Mouse (Mus musculus): ENCODE measurements at regions not wholly inside any gene's neighbourhood (a gene's known extent, or its start where the extent isn't known, plus 50 kb on each side); places are given as distances from the start of the nearest gene placed in this dataset.

GRCm38 (mm10) chr14:62117532-62117931 lies 174.9 kb upstream of the Rnaseh2b start:
- no peak for ATAC-seq (ENCODE audit: extremely low read depth, insufficient number of reproducible peaks, low FRiP score, poor library complexity, severe bottlenecking)
- TF ChIP-seq CTCF (IDR thresholded peaks at IDR 0.05; ENCODE audit: low read depth, low read length) (no peak), TAL1 (conservative IDR thresholded peaks at IDR 0.05; ENCODE audit: low read depth, low read length) (no peak), POLR2AphosphoS5 (IDR thresholded peaks at IDR 0.05; ENCODE audit: insufficient replicate concordance, low read depth, low read length) (no peak), GATA1 (IDR thresholded peaks at IDR 0.05; ENCODE audit: borderline replicate concordance, low read length) (no peak), GATA2 (IDR thresholded peaks at IDR 0.05; ENCODE audit: borderline replicate concordance, low read depth, low read length) (no peak)
- no peaks in the 10 kb centered on the region for H3K36me3 ChIP-seq (replicated peaks)
- no peak overlapping the region for H3K4me3 ChIP-seq (ENCODE audit: low read depth, low read length)
- no peak for DNase-seq (ENCODE audit: low spot score)
- peaks cover 4% of the 10 kb centered on the region; the same call in 1 of the 2 replicates for H3K27me3 ChIP-seq (ENCODE audit: insufficient read depth, low read length)
- H3K9me3 ChIP-seq (replicated peaks): no peaks in the 10 kb centered on the region
- no peaks in the 10 kb centered on the region for H3K4me1 ChIP-seq (ENCODE audit: insufficient read depth, low read depth, low read length)

GRCm38 (mm10) chr14:62118542-62118953 lies 173.8 kb upstream of the Rnaseh2b start:
- no peaks in the 10 kb centered on the region for H3K4me1 ChIP-seq (ENCODE audit: insufficient read depth, low read depth, low read length)
- H3K27me3 ChIP-seq (ENCODE audit: insufficient read depth, low read length): peaks cover 4% of the 10 kb centered on the region; the same call in 1 of the 2 replicates
- H3K36me3 ChIP-seq (replicated peaks): no peaks in the 10 kb centered on the region
- no peak overlapping the region for H3K4me3 ChIP-seq (ENCODE audit: low read depth, low read length)
- no peak for DNase-seq (ENCODE audit: low spot score)
- TF ChIP-seq GATA2 (IDR thresholded peaks at IDR 0.05; ENCODE audit: borderline replicate concordance, low read depth, low read length) (no peak), GATA1 (IDR thresholded peaks at IDR 0.05; ENCODE audit: borderline replicate concordance, low read length) (no peak), POLR2AphosphoS5 (IDR thresholded peaks at IDR 0.05; ENCODE audit: insufficient replicate concordance, low read depth, low read length) (no peak), TAL1 (conservative IDR thresholded peaks at IDR 0.05; ENCODE audit: low read depth, low read length) (no peak), CTCF (IDR thresholded peaks at IDR 0.05; ENCODE audit: low read depth, low read length) (no peak)
- H3K9me3 ChIP-seq (replicated peaks): no peaks in the 10 kb centered on the region
- no peak for ATAC-seq (ENCODE audit: extremely low read depth, insufficient number of reproducible peaks, low FRiP score, poor library complexity, severe bottlenecking)

DNA sequence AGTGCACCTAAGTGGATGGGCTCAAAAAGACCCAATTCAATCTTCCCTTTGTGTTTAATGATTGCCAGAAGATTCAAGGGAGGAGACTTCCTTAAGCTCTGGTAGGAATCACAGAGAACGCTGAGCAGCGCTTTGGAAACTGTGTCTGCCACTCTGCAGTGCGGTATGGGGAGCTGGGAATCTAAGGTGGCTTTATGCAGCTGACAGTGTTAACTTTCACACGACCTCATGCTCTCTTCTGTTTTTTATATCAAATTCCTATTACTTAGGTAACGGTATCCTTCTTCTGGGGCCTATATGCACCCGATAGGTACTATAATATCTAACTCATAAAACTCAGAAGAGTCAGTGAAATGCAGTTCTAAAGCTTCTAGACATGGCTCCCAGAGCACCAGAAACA lies 163.5 kb upstream of the Rnaseh2b start:
- no peak overlapping the region for H3K4me3 ChIP-seq (ENCODE audit: low read depth, low read length)
- no peaks in the 10 kb centered on the region for H3K9me3 ChIP-seq (replicated peaks)
- no peak for TF ChIP-seq GATA2 (IDR thresholded peaks at IDR 0.05; ENCODE audit: borderline replicate concordance, low read depth, low read length)
- TF ChIP-seq TAL1 (conservative IDR thresholded peaks at IDR 0.05; ENCODE audit: low read depth, low read length): no peak
- TF ChIP-seq GATA1 (IDR thresholded peaks at IDR 0.05; ENCODE audit: borderline replicate concordance, low read length): no peak
- H3K4me1 ChIP-seq (ENCODE audit: insufficient read depth, low read depth, low read length): no peaks in the 10 kb centered on the region
- H3K27me3 ChIP-seq (ENCODE audit: insufficient read depth, low read length): no peaks in the 10 kb centered on the region
- no peaks in the 10 kb centered on the region for H3K36me3 ChIP-seq (replicated peaks)
- DNase-seq (ENCODE audit: low spot score): no peak
- ATAC-seq (ENCODE audit: extremely low read depth, insufficient number of reproducible peaks, low FRiP score, poor library complexity, severe bottlenecking): no peak

DNA sequence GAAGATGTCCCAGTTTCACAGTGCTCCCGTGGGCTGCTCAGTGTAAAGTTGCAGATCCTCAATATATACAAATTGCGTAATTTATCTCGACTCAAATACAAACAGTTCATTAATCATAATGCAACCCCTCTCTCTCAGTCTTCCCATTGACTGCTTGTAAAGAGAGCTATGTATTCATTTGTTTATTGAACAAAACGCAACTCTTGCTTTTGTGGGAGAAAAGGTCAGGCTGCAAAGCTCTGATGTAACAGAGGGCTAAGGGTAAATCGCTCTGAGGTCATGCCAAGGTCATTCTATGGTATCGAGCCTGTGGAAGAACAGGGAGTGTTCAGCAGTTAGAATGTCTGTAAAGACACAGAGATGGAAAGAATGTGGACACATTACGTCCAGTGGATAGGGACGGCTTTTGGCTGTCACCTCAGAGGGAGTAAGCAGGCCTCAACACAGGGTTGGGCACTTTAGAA lies 160.0 kb upstream of the Rnaseh2b start:
- no peak overlapping the region for H3K4me3 ChIP-seq (ENCODE audit: low read depth, low read length)
- no peak for DNase-seq (ENCODE audit: low spot score)
- H3K9me3 ChIP-seq (replicated peaks): peaks cover 3% of the 10 kb centered on the region
- no peak for ATAC-seq (ENCODE audit: extremely low read depth, insufficient number of reproducible peaks, low FRiP score, poor library complexity, severe bottlenecking)
- H3K27me3 ChIP-seq (ENCODE audit: insufficient read depth, low read length): no peaks in the 10 kb centered on the region
- H3K4me1 ChIP-seq (ENCODE audit: insufficient read depth, low read depth, low read length): no peaks in the 10 kb centered on the region
- no peaks in the 10 kb centered on the region for H3K36me3 ChIP-seq (replicated peaks)
- no peak for TF ChIP-seq CTCF (IDR thresholded peaks at IDR 0.05; ENCODE audit: low read depth, low read length)
- no peak for TF ChIP-seq POLR2AphosphoS5 (IDR thresholded peaks at IDR 0.05; ENCODE audit: insufficient replicate concordance, low read depth, low read length)
- no peak for TF ChIP-seq GATA1 (IDR thresholded peaks at IDR 0.05; ENCODE audit: borderline replicate concordance, low read length)
- TF ChIP-seq GATA2 (IDR thresholded peaks at IDR 0.05; ENCODE audit: borderline replicate concordance, low read depth, low read length): no peak
- TF ChIP-seq TAL1 (conservative IDR thresholded peaks at IDR 0.05; ENCODE audit: low read depth, low read length): no peak

GRCm38 (mm10) chr14:62137981-62138380 lies 154.4 kb upstream of the Rnaseh2b start:
- DNase-seq (ENCODE audit: low spot score) (no peak), ATAC-seq (ENCODE audit: extremely low read depth, insufficient number of reproducible peaks, low FRiP score, poor library complexity, severe bottlenecking) (no peak)
- no peak for TF ChIP-seq GATA1 (IDR thresholded peaks at IDR 0.05; ENCODE audit: borderline replicate concordance, low read length)
- no peak for TF ChIP-seq GATA2 (IDR thresholded peaks at IDR 0.05; ENCODE audit: borderline replicate concordance, low read depth, low read length)
- TF ChIP-seq CTCF (IDR thresholded peaks at IDR 0.05; ENCODE audit: low read depth, low read length): no peak
- H3K4me3 ChIP-seq (ENCODE audit: low read depth, low read length): no peak overlapping the region
- H3K4me1 ChIP-seq (ENCODE audit: insufficient read depth, low read depth, low read length): no peaks in the 10 kb centered on the region
- peaks cover 3% of the 10 kb centered on the region for H3K9me3 ChIP-seq (replicated peaks)
- peaks cover 4% of the 10 kb centered on the region; the same call in 1 of the 2 replicates for H3K27me3 ChIP-seq (ENCODE audit: insufficient read depth, low read length)
- H3K36me3 ChIP-seq (replicated peaks): no peaks in the 10 kb centered on the region

- no peak overlapping the region for H3K4me3 ChIP-seq (ENCODE audit: low read depth, low read length)
- H3K36me3 ChIP-seq (replicated peaks): no peaks in the 10 kb centered on the region
- no peak for ATAC-seq (ENCODE audit: extremely low read depth, insufficient number of reproducible peaks, low FRiP score, poor library complexity, severe bottlenecking)
- no peaks in the 10 kb centered on the region for H3K9me3 ChIP-seq (replicated peaks)
- no peaks in the 10 kb centered on the region for H3K4me1 ChIP-seq (ENCODE audit: insufficient read depth, low read depth, low read length)
- H3K27me3 ChIP-seq (ENCODE audit: insufficient read depth, low read length): peaks cover 8% of the 10 kb centered on the region
- TF ChIP-seq POLR2AphosphoS5 (IDR thresholded peaks at IDR 0.05; ENCODE audit: insufficient replicate concordance, low read depth, low read length) (no peak), GATA1 (IDR thresholded peaks at IDR 0.05; ENCODE audit: borderline replicate concordance, low read length) (no peak), GATA2 (IDR thresholded peaks at IDR 0.05; ENCODE audit: borderline replicate concordance, low read depth, low read length) (no peak), CTCF (IDR thresholded peaks at IDR 0.05; ENCODE audit: low read depth, low read length) (no peak)
- no peak for DNase-seq (ENCODE audit: low spot score)
Observed at GRCm38 (mm10) chr14:62144385-62145030, 147.9 kb upstream of the Rnaseh2b start.

Data from G1E (cell line).